Mouse (Mus musculus) CH12.LX (cell line): Measurements from ENCODE around the gene Edem3.

Experiments used
- CTCF ChIP-seq, 2 experiments: IDR thresholded peaks in 1 of 2; conservative IDR thresholded peaks in 1 of 2; 2 replicates each; pipeline ENCODE4 v1.5.1; 2011 to 2012; ENCODE audit warnings: low read depth in 2 of 2, low read length in 2 of 2, improper control_type of control experiment in 1 of 2, inconsistent platforms in 1 of 2, mild to moderate bottlenecking in 1 of 2, moderate library complexity in 1 of 2
- E2F4 ChIP-seq: IDR thresholded peaks from 2 replicates; pipeline ENCODE4 v1.6.1; 2011; ENCODE audit warnings: low read depth, low read length, improper control_type of control experiment; ENCODE audit not compliant: insufficient replicate concordance
- EP300 ChIP-seq: IDR thresholded peaks from 2 replicates; pipeline ENCODE4 v1.6.1; 2011; ENCODE audit warnings: low read length, improper control_type of control experiment
- GABPA ChIP-seq: IDR thresholded peaks from 2 replicates; pipeline ENCODE4 v1.6.1; 2012; ENCODE audit warnings: low read depth, low read length, improper control_type of control experiment, inconsistent platforms; ENCODE audit not compliant: insufficient replicate concordance
- MAX ChIP-seq: IDR thresholded peaks from 2 replicates; pipeline ENCODE4 v1.6.1; 2011; ENCODE audit warnings: low read length, improper control_type of control experiment
- MEF2A ChIP-seq: IDR thresholded peaks from 2 replicates; pipeline ENCODE4 v1.6.1; 2014; ENCODE audit warnings: low read depth, mild to moderate bottlenecking, inconsistent platforms, low read length, improper control_type of control experiment, borderline replicate concordance
- MXI1 ChIP-seq: IDR thresholded peaks from 2 replicates; pipeline ENCODE4 v1.6.1; 2011; ENCODE audit warnings: mild to moderate bottlenecking, low read depth, low read length, improper control_type of control experiment
- POLR2A ChIP-seq: IDR thresholded peaks from 2 replicates; pipeline ENCODE4 v1.6.1; 2011; ENCODE audit warnings: low read depth, mild to moderate bottlenecking, improper control_type of control experiment, low read length
- RCOR1 ChIP-seq: conservative IDR thresholded peaks from 2 replicates; pipeline ENCODE4 v1.6.1; 2012; ENCODE audit warnings: low read depth, mild to moderate bottlenecking, inconsistent platforms, low read length, improper control_type of control experiment
- TBP ChIP-seq: conservative IDR thresholded peaks from 2 replicates; pipeline ENCODE4 v1.6.1; 2011; ENCODE audit warnings: low read depth, low read length, improper control_type of control experiment
- USF1 ChIP-seq: IDR thresholded peaks from 2 replicates; pipeline ENCODE4 v1.6.1; 2014; ENCODE audit warnings: low read depth, mild to moderate bottlenecking, inconsistent platforms, low read length, improper control_type of control experiment
- ZC3H11A ChIP-seq: IDR thresholded peaks from 2 replicates; pipeline ENCODE4 v1.6.1; 2012; ENCODE audit warnings: low read depth, mild to moderate bottlenecking, inconsistent platforms, low read length, improper control_type of control experiment
- ZNF384 ChIP-seq: IDR thresholded peaks from 2 replicates; pipeline ENCODE4 v1.6.1; 2012; ENCODE audit warnings: low read depth, low read length, improper control_type of control experiment, inconsistent platforms

DNA sequence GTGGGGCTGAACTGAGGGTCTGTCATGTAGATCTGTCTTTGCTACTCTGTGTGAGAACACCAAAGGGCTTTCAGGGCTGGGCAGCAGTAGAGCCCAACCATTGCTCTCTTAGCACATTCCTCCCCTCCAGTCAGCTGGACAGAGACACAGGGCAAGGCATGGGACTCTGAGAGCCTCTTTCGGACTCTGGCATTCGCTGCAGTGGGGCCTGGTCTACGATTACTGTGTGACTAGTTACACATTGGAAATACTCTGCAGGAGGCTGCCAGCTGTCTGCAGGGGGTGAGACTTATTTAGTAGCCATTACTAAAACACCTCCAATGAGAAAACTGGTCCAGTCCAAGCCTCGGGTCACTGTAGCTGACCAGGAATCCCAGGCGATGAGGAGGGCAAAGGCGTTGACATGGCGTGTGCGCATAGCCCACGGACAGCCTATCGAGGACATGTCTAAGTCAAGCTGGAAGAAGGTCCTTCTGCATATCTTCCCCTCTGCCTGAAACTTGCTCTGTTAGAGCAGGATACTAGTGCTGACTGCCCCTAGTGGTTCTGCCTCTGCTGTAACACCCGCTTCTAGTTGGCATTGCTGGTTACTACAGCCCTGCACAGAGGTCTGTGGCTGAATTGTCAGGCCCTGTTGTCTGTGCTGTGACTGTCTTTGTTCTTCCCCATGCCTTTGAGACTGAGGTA lies 39.0 kb upstream of the Edem3 start:
- TF ChIP-seq CTCF (conservative IDR thresholded peaks at IDR 0.05 in 1 of 2, IDR thresholded peaks at IDR 0.05 in 1 of 2; ENCODE audit: low read depth in 2 of 2, low read length in 2 of 2) (peak in 1 of 2 experiments; percentile 40; a peak in 2 of 4 replicates), POLR2A (no peak), USF1 (no peak), ZC3H11A (no peak), E2F4 (no peak), EP300 (no peak), GABPA (no peak), RCOR1 (no peak), MAX (no peak), ZNF384 (no peak), MXI1 (no peak), TBP (no peak), MEF2A (no peak)
